Mouse (Mus musculus) liver, embryonic 12.5 days (tissue): ENCODE measurements at regions not wholly inside any gene's neighbourhood (a gene's known extent, or its start where the extent isn't known, plus 50 kb on each side); places are given as distances from the start of the nearest gene placed in this dataset. TPM values are rescaled to one million over a fixed set of nuclear protein-coding genes. Genes with fewer than 3 reads are reported as not detected.
A peak's percentile ranks its signal among the peaks of the same experiment; 100 is the strongest.

Experiments
- ATAC-seq: fragments of 200-750 bp; cut with Nextera tagmentation; 2 replicates; pipeline ENCODE4 v1.8.0; 2017; ENCODE audit warnings: moderate number of reproducible peaks, mild to moderate bottlenecking, moderate library complexity
- H3K27ac ChIP-seq: fragments of 300-500 bp; sonication (generic); 2 replicates; pipeline ENCODE4 v1.5.1; 2016; ENCODE audit warnings: mild to moderate bottlenecking
- H3K27me3 ChIP-seq: fragments of 300-500 bp; sonication (generic); replicated peaks from 2 replicates; pipeline ENCODE4 v1.6.1; 2016; ENCODE audit warnings: mild to moderate bottlenecking, moderate library complexity
- H3K36me3 ChIP-seq: fragments of 300-500 bp; sonication (generic); 2 replicates; pipeline ENCODE4 v1.6.1; 2016; ENCODE audit warnings: mild to moderate bottlenecking, moderate library complexity
- H3K4me1 ChIP-seq: fragments of 300-500 bp; sonication (generic); 2 replicates; pipeline ENCODE4 v1.6.1; 2016
- H3K4me2 ChIP-seq: fragments of 300-500 bp; sonication (generic); 2 replicates; pipeline ENCODE4 v1.6.1; 2016; ENCODE audit warnings: mild to moderate bottlenecking, moderate library complexity
- H3K4me3 ChIP-seq: fragments of 300-500 bp; sonication (generic); 2 replicates; pipeline ENCODE4 v1.5.1; 2016; ENCODE audit warnings: mild to moderate bottlenecking, moderate library complexity
- H3K9ac ChIP-seq: fragments of 300-500 bp; sonication (generic); 2 replicates; pipeline ENCODE4 v1.6.1; 2016; ENCODE audit warnings: mild to moderate bottlenecking, moderate library complexity
- H3K9me3 ChIP-seq: fragments of 300-500 bp; sonication (generic); replicated peaks from 2 replicates; pipeline ENCODE4 v1.6.1; 2016; ENCODE audit warnings: mild to moderate bottlenecking, moderate library complexity
- WGBS: fragments of 180-500 bp; shearing (Covaris S2); methylation state at CpG from one replicate; pipeline ENCODE4 v1.1.7; 2016; ENCODE audit not compliant: insufficient replicate concordance; 5-methylcytosine and 5-hydroxymethylcytosine counted together
- microRNA counts: library from miRNA; unstranded; fragments of <30 nt; microRNA quantifications from one replicate; lab custom pipeline; 2017
- microRNA-seq: library from miRNA; unstranded; fragments of <30 nt; microRNA quantifications from one replicate; pipeline ENCODE4, GENCODE M21; 2017

DNA sequence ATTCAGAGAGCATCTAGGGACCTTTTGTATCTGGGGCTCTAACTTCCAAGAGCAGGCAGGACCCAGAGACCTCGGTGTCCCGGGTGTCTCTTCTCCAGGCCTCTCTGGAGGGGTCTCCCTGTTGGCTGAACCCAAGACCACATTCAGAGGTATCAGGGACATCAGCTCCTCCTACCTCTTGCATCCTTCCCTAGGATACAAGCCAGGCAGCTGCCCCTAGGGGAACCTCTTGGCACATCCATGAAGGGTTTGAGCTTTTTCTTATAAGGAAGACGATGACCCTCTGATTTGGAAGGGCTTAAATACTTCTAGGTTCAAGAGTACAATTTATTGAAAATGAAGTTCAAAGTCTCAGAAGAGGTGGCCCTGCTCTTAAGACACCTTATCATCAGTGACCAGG lies 57.2 kb upstream of the Dio3 start:
- no peaks in the 10 kb centered on the region for H3K9me3 ChIP-seq
- no peak overlapping the region for H3K9ac ChIP-seq
- WGBS = 39% methylated on average over 3 of the region's 3 CpGs
- H3K27ac ChIP-seq = no peak overlapping the region
- ATAC-seq = no peak
- H3K36me3 ChIP-seq = no peaks in the 10 kb centered on the region
- 0 out of 2 replicates have a peak, but pooled peaks cover 4% of the 10 kb centered on the region for H3K27me3 ChIP-seq
- no peak overlapping the region for H3K4me3 ChIP-seq
- no peak overlapping the region for H3K4me2 ChIP-seq
- H3K4me1 ChIP-seq = no peaks in the 10 kb centered on the region

DNA sequence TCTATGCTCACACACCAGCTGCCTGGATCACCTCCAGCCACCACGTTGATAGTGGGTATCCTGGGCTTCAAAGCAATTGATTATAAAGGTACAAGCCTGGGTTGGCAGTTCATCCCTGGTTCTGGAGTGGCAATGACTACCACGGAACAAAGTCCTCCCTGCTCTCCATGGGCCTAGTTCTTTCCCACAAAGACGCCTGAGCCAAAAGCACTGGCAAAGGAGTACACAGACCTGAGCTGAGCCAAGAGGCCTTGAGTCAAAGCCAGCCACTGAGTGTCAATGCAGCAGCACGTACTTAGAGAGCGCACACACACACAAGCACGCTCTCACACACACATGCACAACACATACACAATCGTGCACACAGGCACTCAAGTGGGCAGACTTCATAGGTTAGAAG lies 54.6 kb upstream of the Dio3 start:
- no peak for ATAC-seq
- Histone ChIP-seq H3K36me3 (no peaks in the 10 kb centered on the region), H3K27me3 (0 out of 2 replicates have a peak, but pooled peaks cover 4% of the 10 kb centered on the region), H3K9me3 (no peaks in the 10 kb centered on the region), H3K4me3 (no peak overlapping the region), H3K4me2 (no peak overlapping the region), H3K4me1 (no peaks in the 10 kb centered on the region), H3K27ac (no peak overlapping the region), H3K9ac (no peak overlapping the region)
- WGBS = 70% methylated on average over 7 of the region's 7 CpGs

DNA sequence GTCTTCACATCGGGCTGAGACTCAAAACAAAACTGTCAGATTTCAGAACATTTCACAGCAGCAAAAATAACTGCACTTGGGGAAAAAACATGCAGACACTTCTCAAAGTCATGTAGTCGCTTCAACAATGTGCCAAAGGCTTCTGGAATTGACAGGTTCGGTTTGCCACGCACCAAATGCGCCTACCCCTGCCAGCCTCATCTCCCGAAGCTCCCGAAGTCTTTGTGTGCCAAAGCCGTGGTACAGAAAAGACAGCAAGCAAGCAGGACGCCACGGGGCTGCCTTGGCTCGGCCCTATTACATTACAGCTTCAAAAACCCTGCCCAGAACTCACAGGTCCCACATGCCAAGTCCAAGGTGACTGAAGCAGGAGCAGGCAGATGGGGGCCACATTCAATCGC lies 50.9 kb upstream of the Dio3 start:
- Histone ChIP-seq H3K27ac (no peak overlapping the region), H3K36me3 (no peaks in the 10 kb centered on the region), H3K4me2 (no peak overlapping the region), H3K27me3 (no peaks in the 10 kb centered on the region), H3K4me3 (no peak overlapping the region), H3K4me1 (no peaks in the 10 kb centered on the region), H3K9me3 (no peaks in the 10 kb centered on the region), H3K9ac (no peak overlapping the region)
- WGBS = 62% methylated on average over 12 of the region's 12 CpGs
- no peak for ATAC-seq

MicroRNA genes in the stretch of these regions (microRNA counts, 519-probe panel; counts per million panel counts)
- microRNA mmu-miR-1193 (lab: Ali Mortazavi, UCI) (5,215 counts per million, percentile 87 among the panel's probes with 10 or more counts), microRNA mmu-miR-1197 (lab: Ali Mortazavi, UCI) (582 counts per million, percentile 70 among the panel's probes with 10 or more counts), microRNA mmu-miR-134 (lab: Ali Mortazavi, UCI) (5,178 counts per million, percentile 87 among the panel's probes with 10 or more counts), microRNA mmu-miR-154 (lab: Ali Mortazavi, UCI) (5,409 counts per million, percentile 88 among the panel's probes with 10 or more counts), microRNA mmu-miR-299 (lab: Ali Mortazavi, UCI) (582 counts per million, percentile 70 among the panel's probes with 10 or more counts), microRNA mmu-miR-300 (lab: Ali Mortazavi, UCI) (6,197 counts per million, percentile 92 among the panel's probes with 10 or more counts), microRNA mmu-miR-3072 (lab: Ali Mortazavi, UCI) (582 counts per million, percentile 70 among the panel's probes with 10 or more counts), microRNA mmu-miR-323-3p (lab: Ali Mortazavi, UCI) (4,608 counts per million, percentile 82 among the panel's probes with 10 or more counts), microRNA mmu-miR-323-5p (lab: Ali Mortazavi, UCI) (582 counts per million, percentile 70 among the panel's probes with 10 or more counts), microRNA mmu-miR-329 (lab: Ali Mortazavi, UCI) (7,094 counts per million, percentile 97 among the panel's probes with 10 or more counts), microRNA mmu-miR-369-3p (lab: Ali Mortazavi, UCI) (6,742 counts per million, percentile 95 among the panel's probes with 10 or more counts), microRNA mmu-miR-369-5p (lab: Ali Mortazavi, UCI) (4,742 counts per million, percentile 83 among the panel's probes with 10 or more counts), microRNA mmu-miR-376a (lab: Ali Mortazavi, UCI) (5,627 counts per million, percentile 89 among the panel's probes with 10 or more counts), microRNA mmu-miR-376b (lab: Ali Mortazavi, UCI) (7,131 counts per million, percentile 97 among the panel's probes with 10 or more counts), microRNA mmu-miR-376c (lab: Ali Mortazavi, UCI) (6,415 counts per million, percentile 94 among the panel's probes with 10 or more counts), microRNA mmu-miR-377 (lab: Ali Mortazavi, UCI) (5,930 counts per million, percentile 91 among the panel's probes with 10 or more counts), microRNA mmu-miR-379 (lab: Ali Mortazavi, UCI) (3,201 counts per million, percentile 74 among the panel's probes with 10 or more counts), microRNA mmu-miR-380-3p (lab: Ali Mortazavi, UCI) (582 counts per million, percentile 70 among the panel's probes with 10 or more counts), microRNA mmu-miR-380-5p (lab: Ali Mortazavi, UCI) (582 counts per million, percentile 70 among the panel's probes with 10 or more counts), microRNA mmu-miR-381 (lab: Ali Mortazavi, UCI) (5,748 counts per million, percentile 89 among the panel's probes with 10 or more counts), microRNA mmu-miR-382 (lab: Ali Mortazavi, UCI) (6,609 counts per million, percentile 94 among the panel's probes with 10 or more counts), microRNA mmu-miR-409-3p (lab: Ali Mortazavi, UCI) (1,188 counts per million, percentile 71 among the panel's probes with 10 or more counts), microRNA mmu-miR-409-5p (lab: Ali Mortazavi, UCI) (4,329 counts per million, percentile 80 among the panel's probes with 10 or more counts), microRNA mmu-miR-410 (lab: Ali Mortazavi, UCI) (6,112 counts per million, percentile 92 among the panel's probes with 10 or more counts), microRNA mmu-miR-411 (lab: Ali Mortazavi, UCI) (4,839 counts per million, percentile 84 among the panel's probes with 10 or more counts), microRNA mmu-miR-412 (lab: Ali Mortazavi, UCI) (582 counts per million, percentile 70 among the panel's probes with 10 or more counts), microRNA mmu-miR-453 (lab: Ali Mortazavi, UCI) (582 counts per million, percentile 70 among the panel's probes with 10 or more counts), microRNA mmu-miR-485 (lab: Ali Mortazavi, UCI) (582 counts per million, percentile 70 among the panel's probes with 10 or more counts), microRNA mmu-miR-487b (lab: Ali Mortazavi, UCI) (5,166 counts per million, percentile 86 among the panel's probes with 10 or more counts), microRNA mmu-miR-494 (lab: Ali Mortazavi, UCI) (582 counts per million, percentile 70 among the panel's probes with 10 or more counts), microRNA mmu-miR-495 (lab: Ali Mortazavi, UCI) (6,670 counts per million, percentile 94 among the panel's probes with 10 or more counts), microRNA mmu-miR-496 (lab: Ali Mortazavi, UCI) (582 counts per million, percentile 70 among the panel's probes with 10 or more counts), microRNA mmu-miR-539 (lab: Ali Mortazavi, UCI) (4,499 counts per million, percentile 81 among the panel's probes with 10 or more counts), microRNA mmu-miR-541 (lab: Ali Mortazavi, UCI) (4,535 counts per million, percentile 82 among the panel's probes with 10 or more counts), microRNA mmu-miR-543 (lab: Ali Mortazavi, UCI) (7,179 counts per million, percentile 97 among the panel's probes with 10 or more counts), microRNA mmu-miR-544 (lab: Ali Mortazavi, UCI) (582 counts per million, percentile 70 among the panel's probes with 10 or more counts), microRNA mmu-miR-654-3p (lab: Ali Mortazavi, UCI) (582 counts per million, percentile 70 among the panel's probes with 10 or more counts), microRNA mmu-miR-654-5p (lab: Ali Mortazavi, UCI) (582 counts per million, percentile 70 among the panel's probes with 10 or more counts), microRNA mmu-miR-666-3p (lab: Ali Mortazavi, UCI) (582 counts per million, percentile 70 among the panel's probes with 10 or more counts), microRNA mmu-miR-666-5p (lab: Ali Mortazavi, UCI) (582 counts per million, percentile 70 among the panel's probes with 10 or more counts), microRNA mmu-miR-667 (lab: Ali Mortazavi, UCI) (4,851 counts per million, percentile 84 among the panel's probes with 10 or more counts), microRNA mmu-miR-668 (lab: Ali Mortazavi, UCI) (582 counts per million, percentile 70 among the panel's probes with 10 or more counts), microRNA mmu-miR-679 (lab: Ali Mortazavi, UCI) (582 counts per million, percentile 70 among the panel's probes with 10 or more counts), microRNA mmu-miR-758 (lab: Ali Mortazavi, UCI) (582 counts per million, percentile 70 among the panel's probes with 10 or more counts), microRNA mmu-miR-882 (lab: Ali Mortazavi, UCI) (582 counts per million, percentile 70 among the panel's probes with 10 or more counts)

Small RNA genes lying in the stretch of these regions (microRNA-seq; reads per million reads assigned to microRNA genes)
- not detected for gene Gm24321
- gene Gm25252 = not detected
- not detected for gene Gm25750
- 1.8 reads per million for gene Gm27379
- not detected for gene Gm44322
- gene Mir1193 = 4,539 reads per million, percentile 88 among the genes with 10 or more reads in this experiment
- 15.5 reads per million, percentile 28 among the genes with 10 or more reads in this experiment for gene Mir1197
- 2,883 reads per million, percentile 84 among the genes with 10 or more reads in this experiment for gene Mir134
- gene Mir154 = 10,592 reads per million, percentile 93 among the genes with 10 or more reads in this experiment
- 1.8 reads per million for gene Mir299a
- gene Mir299b = not detected
- 2,517 reads per million, percentile 82 among the genes with 10 or more reads in this experiment for gene Mir300
- 163 reads per million, percentile 54 among the genes with 10 or more reads in this experiment for gene Mir3072
- 2,446 reads per million, percentile 82 among the genes with 10 or more reads in this experiment for gene Mir323
- gene Mir329 = 628 reads per million, percentile 70 among the genes with 10 or more reads in this experiment
- 20,142 reads per million, percentile 96 among the genes with 10 or more reads in this experiment for gene Mir369
- gene Mir376a = not detected
- gene Mir376b = 2,994 reads per million, percentile 84 among the genes with 10 or more reads in this experiment
- gene Mir376c = 1,637 reads per million, percentile 79 among the genes with 10 or more reads in this experiment
- gene Mir377 = 555 reads per million, percentile 69 among the genes with 10 or more reads in this experiment
- 12,525 reads per million, percentile 94 among the genes with 10 or more reads in this experiment for gene Mir379
- gene Mir380 = not detected
- 6,495 reads per million, percentile 90 among the genes with 10 or more reads in this experiment for gene Mir381
- gene Mir382 = 9,032 reads per million, percentile 92 among the genes with 10 or more reads in this experiment
- gene Mir409 = not detected
- 794 reads per million, percentile 72 among the genes with 10 or more reads in this experiment for gene Mir410
- 30,278 reads per million, percentile 98 among the genes with 10 or more reads in this experiment for gene Mir411
- gene Mir412 = 266 reads per million, percentile 59 among the genes with 10 or more reads in this experiment
- gene Mir453 = not detected
- 1,256 reads per million, percentile 76 among the genes with 10 or more reads in this experiment for gene Mir485
- gene Mir487b = 20,967 reads per million, percentile 96 among the genes with 10 or more reads in this experiment
- 1,557 reads per million, percentile 78 among the genes with 10 or more reads in this experiment for gene Mir494
- 634 reads per million, percentile 71 among the genes with 10 or more reads in this experiment for gene Mir495
- 551 reads per million, percentile 68 among the genes with 10 or more reads in this experiment for gene Mir496a
- not detected for gene Mir539
- 9,233 reads per million, percentile 92 among the genes with 10 or more reads in this experiment for gene Mir541
- 2,434 reads per million, percentile 81 among the genes with 10 or more reads in this experiment for gene Mir543
- gene Mir544 = 5.3 reads per million, percentile 9 among the genes with 10 or more reads in this experiment
- not detected for gene Mir654
- 208 reads per million, percentile 56 among the genes with 10 or more reads in this experiment for gene Mir666
- 880 reads per million, percentile 73 among the genes with 10 or more reads in this experiment for gene Mir667
- gene Mir668 = 145 reads per million, percentile 51 among the genes with 10 or more reads in this experiment
- gene Mir679 = 591 reads per million, percentile 70 among the genes with 10 or more reads in this experiment
- 156 reads per million, percentile 53 among the genes with 10 or more reads in this experiment for gene Mir758
- not detected for gene Mir882
